Mouse (Mus musculus) heart, embryonic 16.5 days (tissue): ENCODE measurements around the gene Ptprg. TPM values are rescaled to one million over a fixed set of nuclear protein-coding genes. Genes with fewer than 3 reads are reported as not detected.

Source experiments
- ATAC-seq: fragments of 200-750 bp; cut with Nextera tagmentation; replicated peaks from 2 replicates; pipeline ENCODE4 v1.8.0; 2017; ENCODE audit warnings: moderate number of reproducible peaks; ENCODE audit not compliant: insufficient read depth, low FRiP score; ENCODE audit errors: extremely low read depth
- H3K27ac ChIP-seq: fragments of 300-500 bp; sonication (generic); 2 replicates; pipeline ENCODE4 v1.5.1; 2014; ENCODE audit warnings: mild to moderate bottlenecking, low read length, control low read depth, moderate library complexity
- H3K27me3 ChIP-seq: fragments of 300-500 bp; sonication (generic); 2 replicates; pipeline ENCODE4 v1.6.1; 2014; ENCODE audit warnings: low read length, mixed read lengths; ENCODE audit not compliant: control insufficient read depth, insufficient read depth
- H3K36me3 ChIP-seq: fragments of 300-500 bp; sonication (generic); 2 replicates; pipeline ENCODE4 v1.6.1; 2014; ENCODE audit not compliant: control insufficient read depth, insufficient read depth
- H3K4me1 ChIP-seq: fragments of 300-500 bp; sonication (generic); 2 replicates; pipeline ENCODE4 v1.6.1; 2014; ENCODE audit warnings: low read length, mixed read lengths; ENCODE audit not compliant: control insufficient read depth, insufficient read depth
- H3K4me2 ChIP-seq: fragments of 300-500 bp; sonication (generic); 2 replicates; pipeline ENCODE4 v1.6.1; 2014; ENCODE audit warnings: low read depth, mild to moderate bottlenecking, control low read depth, low read length
- H3K4me3 ChIP-seq: fragments of 300-500 bp; sonication (generic); 2 replicates; pipeline ENCODE4 v1.5.1; 2014; ENCODE audit warnings: mild to moderate bottlenecking, control low read depth, low read length
- H3K9ac ChIP-seq: fragments of 300-500 bp; sonication (generic); 2 replicates; pipeline ENCODE4 v1.6.1; 2014; ENCODE audit warnings: low read length, control low read depth
- H3K9me3 ChIP-seq: fragments of 300-500 bp; sonication (generic); replicated peaks from 2 replicates; pipeline ENCODE4 v1.6.1; 2016; ENCODE audit warnings: low read length; ENCODE audit not compliant: control insufficient read depth
- WGBS: fragments of 180-500 bp; shearing (Covaris S2); extraction: QIAGEN DNeasy Blood & Tissue Kit; methylation state at CpG from one replicate; pipeline ENCODE4 v1.1.7; 2014; 5-methylcytosine and 5-hydroxymethylcytosine counted together
- polyA plus RNA-seq: library from polyadenylated mRNA; unstranded; fragments of >200 nt; fragmentation: Nextera tagmentation; extraction: Ambion mirVana; gene quantifications from 2 replicates; pipeline ENCODE4 v1.2.1, GENCODE M21; 2015

The Ptprg gene
- polyA plus RNA-seq, 1 experiment from 2014 or later = 13.4 TPM

GRCm38 (mm10) chr14:11679741-11680140, 126.4 kb downstream of the Ptprg start:
- Histone ChIP-seq H3K27ac (no peak overlapping the region), H3K9ac (no peak overlapping the region), H3K4me2 (no peak overlapping the region), H3K4me1 (peaks cover 38% of the 10 kb centered on the region), H3K4me3 (no peak overlapping the region), H3K27me3 (no peaks in the 10 kb centered on the region), H3K9me3 (no peaks in the 10 kb centered on the region), H3K36me3 (no peaks in the 10 kb centered on the region)
- ATAC-seq = no peak
- 84% methylated on average over 3 of the region's 3 CpGs for WGBS

GRCm38 (mm10) chr14:11680621-11681020, 127.3 kb downstream of the Ptprg start:
- H3K4me3 ChIP-seq = no peak overlapping the region
- no peaks in the 10 kb centered on the region for H3K27me3 ChIP-seq
- ATAC-seq = no peak
- H3K9ac ChIP-seq = no peak overlapping the region
- H3K9me3 ChIP-seq = no peaks in the 10 kb centered on the region
- H3K4me1 ChIP-seq = peaks cover 38% of the 10 kb centered on the region
- 72% methylated on average over 2 of the region's 2 CpGs for WGBS
- H3K4me2 ChIP-seq = no peak overlapping the region
- no peak overlapping the region for H3K27ac ChIP-seq
- no peaks in the 10 kb centered on the region for H3K36me3 ChIP-seq

- no peaks in the 10 kb centered on the region for H3K9me3 ChIP-seq
- peak overlapping the region; percentile 10; the same call in 1 of the 2 replicates for H3K4me2 ChIP-seq
- H3K4me1 ChIP-seq = peaks cover 46% of the 10 kb centered on the region
- no peak overlapping the region for H3K9ac ChIP-seq
- 22% methylated on average over 3 of the region's 3 CpGs for WGBS
- ATAC-seq = peak; percentile 82
- H3K27ac ChIP-seq = peak overlapping the region; percentile 66
- no peaks in the 10 kb centered on the region for H3K27me3 ChIP-seq
- H3K4me3 ChIP-seq = no peak overlapping the region
- H3K36me3 ChIP-seq = no peaks in the 10 kb centered on the region
Measured at GRCm38 (mm10) chr14:11682441-11682840, 129.1 kb downstream of the Ptprg start.

GRCm38 (mm10) chr14:11683386-11684081, 130.2 kb downstream of the Ptprg start:
- 0 out of 2 replicates have a peak overlapping the region, but pooled peaks have one; percentile 23 for H3K27ac ChIP-seq
- H3K36me3 ChIP-seq = no peaks in the 10 kb centered on the region
- H3K4me1 ChIP-seq = peaks cover 44% of the 10 kb centered on the region
- ATAC-seq = no peak
- no peak overlapping the region for H3K4me2 ChIP-seq
- WGBS = 56% methylated on average over 10 of the region's 10 CpGs
- H3K9me3 ChIP-seq = no peaks in the 10 kb centered on the region
- no peak overlapping the region for H3K4me3 ChIP-seq
- H3K27me3 ChIP-seq = no peaks in the 10 kb centered on the region
- H3K9ac ChIP-seq = no peak overlapping the region

GRCm38 (mm10) chr14:11684104-11684503, 130.8 kb downstream of the Ptprg start:
- Histone ChIP-seq H3K4me1 (peaks cover 38% of the 10 kb centered on the region), H3K4me3 (no peak overlapping the region), H3K9ac (no peak overlapping the region), H3K4me2 (no peak overlapping the region), H3K27ac (no peak overlapping the region), H3K27me3 (no peaks in the 10 kb centered on the region), H3K36me3 (no peaks in the 10 kb centered on the region), H3K9me3 (no peaks in the 10 kb centered on the region)
- ATAC-seq = no peak
- 63% methylated on average over 2 of the region's 2 CpGs for WGBS

- no peak for ATAC-seq
- no peaks in the 10 kb centered on the region for H3K27me3 ChIP-seq
- H3K36me3 ChIP-seq = no peaks in the 10 kb centered on the region
- H3K4me2 ChIP-seq = no peak overlapping the region
- no peaks in the 10 kb centered on the region for H3K9me3 ChIP-seq
- H3K4me1 ChIP-seq = peaks cover 27% of the 10 kb centered on the region
- no peak overlapping the region for H3K9ac ChIP-seq
- WGBS = 25% methylated on average over 1 of the region's 1 CpGs
- peak overlapping the region; percentile 20 for H3K27ac ChIP-seq
- no peak overlapping the region for H3K4me3 ChIP-seq
Measured at GRCm38 (mm10) chr14:11687541-11687940, 134.2 kb downstream of the Ptprg start.

GRCm38 (mm10) chr14:11688142-11688541, 134.8 kb downstream of the Ptprg start:
- H3K4me1 ChIP-seq = peaks cover 21% of the 10 kb centered on the region
- 68% methylated on average over 6 of the region's 6 CpGs for WGBS
- H3K27ac ChIP-seq = no peak overlapping the region; the same call in 1 of the 2 replicates

GRCm38 (mm10) chr14:11690066-11690465, 136.7 kb downstream of the Ptprg start:
- 96% methylated on average over 1 of the region's 1 CpGs for WGBS

More at GRCm38 (mm10) chr14:11688142-11688541, 134.8 kb downstream of the Ptprg start:
- ATAC-seq = no peak
- Histone ChIP-seq H3K36me3 (no peaks in the 10 kb centered on the region), H3K9me3 (no peaks in the 10 kb centered on the region), H3K27me3 (no peaks in the 10 kb centered on the region), H3K9ac (no peak overlapping the region), H3K4me3 (no peak overlapping the region), H3K4me2 (no peak overlapping the region)

GRCm38 (mm10) chr14:11691531-11691930, 138.2 kb downstream of the Ptprg start:
- no peaks in the 10 kb centered on the region for H3K9me3 ChIP-seq
- peaks cover 13% of the 10 kb centered on the region for H3K4me1 ChIP-seq
- H3K4me3 ChIP-seq = no peak overlapping the region
- no peak overlapping the region for H3K4me2 ChIP-seq
- no peak overlapping the region for H3K27ac ChIP-seq
- no peak for ATAC-seq
- H3K27me3 ChIP-seq = no peaks in the 10 kb centered on the region
- H3K36me3 ChIP-seq = no peaks in the 10 kb centered on the region
- no peak overlapping the region for H3K9ac ChIP-seq
- WGBS = 85% methylated on average over 3 of the region's 3 CpGs

More at GRCm38 (mm10) chr14:11690066-11690465, 136.7 kb downstream of the Ptprg start:
- Histone ChIP-seq H3K9me3 (no peaks in the 10 kb centered on the region), H3K27ac (no peak overlapping the region), H3K36me3 (no peaks in the 10 kb centered on the region), H3K27me3 (no peaks in the 10 kb centered on the region), H3K4me2 (no peak overlapping the region), H3K4me1 (peaks cover 14% of the 10 kb centered on the region), H3K9ac (no peak overlapping the region), H3K4me3 (no peak overlapping the region)
- no peak for ATAC-seq
